Mouse (Mus musculus) left cerebral cortex, adult 2 months (tissue): ENCODE measurements around the gene Cep295. TPM values are rescaled to one million over a fixed set of nuclear protein-coding genes. Genes with fewer than 3 reads are reported as not detected.
A peak's percentile ranks its signal among the peaks of the same experiment; 100 is the strongest.
"Not testable (repeated sequence)": the region's sequence is repeated elsewhere in the genome, so short reads cannot be mapped to it uniquely, and the experiment has no call there.

Experiments
- DNase-seq, 2 experiments: peaks; one replicate each; pipeline ENCODE4 v3.0.0; 2021 to 2022; ENCODE audit warnings: low spot score in 2 of 2, mixed read lengths in 1 of 2; ENCODE audit errors: extremely low spot score in 1 of 2
- H3K27ac ChIP-seq: fragments of 200-600 bp; 2 replicates; pipeline ENCODE4 v1.8.1; 2022
- H3K4me3 ChIP-seq: fragments of 200-600 bp; 2 replicates; pipeline ENCODE4 v1.8.1; 2022
- CTCF ChIP-seq: fragments of 200-600 bp; IDR thresholded peaks from 2 replicates; pipeline ENCODE4 v1.8.1; 2022; ENCODE audit warnings: antibody characterized with exemption, mild to moderate bottlenecking, moderate library complexity
- intact Hi-C: fragments of 180-260 bp; cut with DNase I; formaldehyde crosslinking; loops from one replicate; pipeline ENCODE4 v1.15.1; 2025
- total RNA-seq, 2 experiments: library from RNA; stranded (reverse); gene quantifications; 2 replicates each; pipeline ENCODE4 v1.2.3; 2021

The Cep295 gene
- total RNA-seq, 2 experiments from 2014 or later = 22.2 to 23.2 TPM

- no peak for TF ChIP-seq CTCF
- H3K27ac ChIP-seq = peak within 1 kb of the TSS; percentile 92
Measured at GRCm38 (mm10) chr9:15305503-15306397, 51.8 kb downstream of the Cep295 start, which contains the start of gene Taf1d. Gene Taf1d, plus strand, starts transcription at chr9:15306214.

GRCm38 (mm10) chr9:15302881-15303280 is 54.7 kb downstream of the Cep295 start:
- intact Hi-C loops = no loop called here

More at GRCm38 (mm10) chr9:15305503-15306397, 51.8 kb downstream of the Cep295 start, which contains the start of gene Taf1d:
- intact Hi-C loops = loop anchor here (2.0 kb wide), 1 partner anchor 27 kb away; the partner anchor contains the start of gene Med17
- peak; percentile 95 to 97 for DNase-seq
- H3K4me3 ChIP-seq = peak within 1 kb of the TSS; percentile 98

GRCm38 (mm10) chr9:15302006-15302405 is 55.6 kb downstream of the Cep295 start:
- intact Hi-C loops, DNase-seq, H3K27ac ChIP-seq, H3K4me3 ChIP-seq: not testable (repeated sequence)
- TF ChIP-seq CTCF = peak; percentile 31

More at GRCm38 (mm10) chr9:15302881-15303280, 54.7 kb downstream of the Cep295 start:
- no peak for DNase-seq
- H3K4me3 ChIP-seq = no peak overlapping the region
- TF ChIP-seq CTCF = no peak
- H3K27ac ChIP-seq = no peak overlapping the region

GRCm38 (mm10) chr9:15301399-15301798 is 56.2 kb downstream of the Cep295 start:
- Histone ChIP-seq H3K4me3 (no peak overlapping the region), H3K27ac (peak overlapping the region; percentile 33; the same call in 1 of the 2 replicates)
- intact Hi-C loops = no loop called here
- no peak for TF ChIP-seq CTCF
- DNase-seq = no peak

GRCm38 (mm10) chr9:15300056-15300455 is 57.5 kb downstream of the Cep295 start:
- TF ChIP-seq CTCF = no peak
- no peak for DNase-seq
- intact Hi-C loops = no loop called here
- Histone ChIP-seq H3K27ac (no peak overlapping the region), H3K4me3 (no peak overlapping the region)

- Histone ChIP-seq H3K27ac (no peak overlapping the region), H3K4me3 (no peak overlapping the region)
- DNase-seq = no peak
- intact Hi-C loops = no loop called here
- TF ChIP-seq CTCF = no peak
Measured at GRCm38 (mm10) chr9:15298451-15298850, 59.1 kb downstream of the Cep295 start.

- no peak for DNase-seq
- Histone ChIP-seq H3K4me3 (no peak overlapping the region), H3K27ac (no peak overlapping the region)
- intact Hi-C loops = no loop called here
- TF ChIP-seq CTCF = no peak
Measured at GRCm38 (mm10) chr9:15297112-15297511, 60.5 kb downstream of the Cep295 start.

GRCm38 (mm10) chr9:15289251-15289650 is 68.3 kb downstream of the Cep295 start:
- Histone ChIP-seq H3K4me3 (no peak overlapping the region), H3K27ac (no peak overlapping the region)
- intact Hi-C loops = no loop called here
- no peak for DNase-seq
- no peak for TF ChIP-seq CTCF

- Histone ChIP-seq H3K27ac (no peak overlapping the region), H3K4me3 (no peak overlapping the region)
- intact Hi-C loops = no loop called here
- no peak for DNase-seq
- TF ChIP-seq CTCF = no peak
Measured at GRCm38 (mm10) chr9:15288402-15288801, 69.2 kb downstream of the Cep295 start.

- Histone ChIP-seq H3K4me3 (no peak overlapping the region), H3K27ac (no peak overlapping the region)
- DNase-seq = no peak
- intact Hi-C loops = no loop called here
- TF ChIP-seq CTCF = no peak; the same call in 1 of the 2 replicates
Measured at GRCm38 (mm10) chr9:15287846-15288245, 69.7 kb downstream of the Cep295 start.

- peak; percentile 27 for TF ChIP-seq CTCF
- no peak overlapping the region for H3K4me3 ChIP-seq
- DNase-seq = no peak
- intact Hi-C loops = no loop called here
- no peak overlapping the region for H3K27ac ChIP-seq
Measured at GRCm38 (mm10) chr9:15285443-15285842, 72.1 kb downstream of the Cep295 start.

GRCm38 (mm10) chr9:15280491-15280879 is 77.1 kb downstream of the Cep295 start:
- intact Hi-C loops = no loop called here
- Histone ChIP-seq H3K4me3 (peak overlapping the region; percentile 74), H3K27ac (peak overlapping the region; percentile 90)
- DNase-seq = no peak
- no peak for TF ChIP-seq CTCF
